Mouse (Mus musculus) MEL (cell line): ENCODE results near the gene Slc25a15. TPM values are rescaled to one million over a fixed set of nuclear protein-coding genes. Genes with fewer than 3 reads are reported as not detected.
A peak's percentile ranks its signal among the peaks of the same experiment; 100 is the strongest.

Experiments
- DNase-seq: peaks from one replicate; pipeline ENCODE4 v3.0.0; 2011; ENCODE audit warnings: low read depth, low spot score
- H3K27ac ChIP-seq: 2 replicates; pipeline ENCODE4 v1.5.1; 2012; ENCODE audit warnings: low read depth, mild to moderate bottlenecking, control low read depth, low read length, moderate library complexity; ENCODE audit not compliant: control insufficient read depth
- H3K27me3 ChIP-seq, 2 experiments: fragments of 150-350 bp in 1 of 2; sonication (generic) in 1 of 2; 2 replicates each; pipeline ENCODE4 v1.6.1; 2012; ENCODE audit warnings: low read length in 2 of 2, mild to moderate bottlenecking in 2 of 2, improper control_type of control experiment in 1 of 2, moderate library complexity in 1 of 2; ENCODE audit not compliant: insufficient read depth in 2 of 2, control insufficient read depth in 1 of 2
- H3K36me3 ChIP-seq, 2 experiments: 2 replicates each; pipeline ENCODE4 v1.6.1; 2012 to 2014; ENCODE audit warnings: low read length in 2 of 2, improper control_type of control experiment in 1 of 2, inconsistent platforms in 1 of 2, mild to moderate bottlenecking in 1 of 2; ENCODE audit not compliant: insufficient read depth in 2 of 2, control insufficient read depth in 1 of 2
- H3K4me1 ChIP-seq, 2 experiments: fragments of 150-350 bp in 1 of 2; sonication (generic) in 1 of 2; 2 replicates each; pipeline ENCODE4 v1.6.1; 2012; ENCODE audit warnings: low read length in 2 of 2, improper control_type of control experiment in 1 of 2, mild to moderate bottlenecking in 1 of 2; ENCODE audit not compliant: insufficient read depth in 2 of 2, control insufficient read depth in 1 of 2
- H3K4me3 ChIP-seq, 2 experiments: fragments of 150-350 bp in 1 of 2; sonication (generic) in 1 of 2; 2 replicates each; pipeline ENCODE4 v1.5.1; 2012; ENCODE audit warnings: low read depth in 2 of 2, low read length in 2 of 2, mild to moderate bottlenecking in 2 of 2, moderate library complexity in 2 of 2, control low read depth in 1 of 2, improper control_type of control experiment in 1 of 2; ENCODE audit not compliant: control insufficient read depth in 1 of 2, insufficient read depth in 1 of 2
- H3K79me2 ChIP-seq: 2 replicates; pipeline ENCODE4 v1.6.1; 2012; ENCODE audit warnings: mild to moderate bottlenecking, low read length, moderate library complexity; ENCODE audit not compliant: control insufficient read depth, poor library complexity, insufficient read depth
- H3K9ac ChIP-seq: 2 replicates; pipeline ENCODE4 v1.6.1; 2012; ENCODE audit warnings: low read depth, mild to moderate bottlenecking, control low read depth, low read length, moderate library complexity; ENCODE audit not compliant: control insufficient read depth, poor library complexity, severe bottlenecking
- H3K9me3 ChIP-seq: fragments of 150-350 bp; sonication (generic); replicated peaks from 2 replicates; pipeline ENCODE4 v1.6.1; 2012; ENCODE audit warnings: mild to moderate bottlenecking, low read length, improper control_type of control experiment, moderate library complexity; ENCODE audit not compliant: insufficient read depth
- EP300 ChIP-seq, 2 experiments: IDR thresholded peaks; 2 replicates each; pipeline ENCODE4 v1.6.1; 2011; ENCODE audit warnings: improper control_type of control experiment in 2 of 2, low read length in 2 of 2, low read depth in 1 of 2, mild to moderate bottlenecking in 1 of 2
- ETS1 ChIP-seq: IDR thresholded peaks from 2 replicates; pipeline ENCODE4 v1.6.1; 2012; ENCODE audit warnings: low read depth, mild to moderate bottlenecking, inconsistent platforms, low read length, improper control_type of control experiment, moderate library complexity
- GABPA ChIP-seq: IDR thresholded peaks from 2 replicates; pipeline ENCODE4 v1.6.1; 2012; ENCODE audit warnings: low read depth, mild to moderate bottlenecking, inconsistent platforms, low read length, improper control_type of control experiment, moderate library complexity
- GATA1 ChIP-seq: IDR thresholded peaks from 2 replicates; pipeline ENCODE4 v1.6.1; 2011; ENCODE audit warnings: low read depth, low read length, improper control_type of control experiment
- HCFC1 ChIP-seq: IDR thresholded peaks from 2 replicates; pipeline ENCODE4 v1.6.1; 2012; ENCODE audit warnings: low read depth, mild to moderate bottlenecking, inconsistent platforms, low read length, improper control_type of control experiment, moderate library complexity
- MXI1 ChIP-seq: IDR thresholded peaks from 2 replicates; pipeline ENCODE4 v1.6.1; 2011; ENCODE audit warnings: mild to moderate bottlenecking, low read depth, low read length, improper control_type of control experiment
- POLR2A ChIP-seq, 2 experiments: IDR thresholded peaks; 2 replicates each; pipeline ENCODE4 v1.6.1; 2011 to 2012; ENCODE audit warnings: low read length in 2 of 2, mild to moderate bottlenecking in 2 of 2, control low read depth in 1 of 2, improper control_type of control experiment in 1 of 2, low read depth in 1 of 2, moderate library complexity in 1 of 2; ENCODE audit not compliant: control insufficient read depth in 1 of 2, insufficient read depth in 1 of 2, poor library complexity in 1 of 2
- POLR2AphosphoS2 ChIP-seq: IDR thresholded peaks from 2 replicates; pipeline ENCODE4 v1.6.1; 2011; ENCODE audit warnings: low read length, improper control_type of control experiment
- SIN3A ChIP-seq: IDR thresholded peaks from 2 replicates; pipeline ENCODE4 v1.6.1; 2012; ENCODE audit warnings: low read length, improper control_type of control experiment, inconsistent platforms
- TAL1 ChIP-seq: IDR thresholded peaks from 2 replicates; pipeline ENCODE4 v1.6.1; 2012; ENCODE audit warnings: mild to moderate bottlenecking, inconsistent platforms, low read length, moderate library complexity, mixed read lengths
- UBTF ChIP-seq: IDR thresholded peaks from 2 replicates; pipeline ENCODE4 v1.6.1; 2012; ENCODE audit warnings: low read depth, mild to moderate bottlenecking, inconsistent platforms, low read length, improper control_type of control experiment, moderate library complexity, borderline replicate concordance; ENCODE audit not compliant: insufficient read depth
- USF1 ChIP-seq: IDR thresholded peaks from 2 replicates; pipeline ENCODE4 v1.6.1; 2014; ENCODE audit warnings: low read depth, mild to moderate bottlenecking, inconsistent platforms, low read length, improper control_type of control experiment, moderate library complexity
- USF2 ChIP-seq, 2 experiments: IDR thresholded peaks; 2 replicates each; pipeline ENCODE4 v1.6.1; 2011 to 2012; ENCODE audit warnings: improper control_type of control experiment in 2 of 2, low read length in 2 of 2, borderline replicate concordance in 1 of 2, inconsistent platforms in 1 of 2, low read depth in 1 of 2, mild to moderate bottlenecking in 1 of 2; ENCODE audit not compliant: insufficient read depth in 1 of 2
- ZNF384 ChIP-seq: IDR thresholded peaks from 2 replicates; pipeline ENCODE4 v1.6.1; 2012; ENCODE audit warnings: low read depth, mild to moderate bottlenecking, inconsistent platforms, low read length, improper control_type of control experiment
- polyA plus RNA-seq, 2 experiments: library from polyadenylated mRNA; stranded (reverse) in 1 of 2; unstranded in 1 of 2; fragments of >175 nt in 1 of 2; fragments of >200 nt in 1 of 2; gene quantifications; 2 replicates each; pipeline versions ENCODE4 v1.2.1 to v1.2.4; 2012; ENCODE audit warnings: low replicate concordance in 2 of 2, low read depth in 1 of 2; ENCODE audit not compliant: insufficient read length in 2 of 2, insufficient read depth in 1 of 2, missing spikeins in 1 of 2
- total RNA-seq: library from RNA; depleted of rRNA; stranded (reverse); fragments of 300-350 nt; gene quantifications from 2 replicates; pipeline ENCODE4 v1.2.3, GENCODE M21; 2012

Slc25a15 gene
- total and polyA plus RNA-seq, 3 experiments, result 11.4 to 21.7 TPM; not detected in 1

GRCm38 (mm10) chr8:22394471-22394870 is 3.9 kb downstream of the Slc25a15 start:
- no peaks in the 10 kb centered on the region for H3K9me3 ChIP-seq
- no peak overlapping the region for H3K27ac ChIP-seq
- DNase-seq, result no peak
- H3K9ac ChIP-seq, result no peak overlapping the region
- H3K4me3 ChIP-seq, result no peak overlapping the region
- TF ChIP-seq USF2 (IDR thresholded peaks at IDR 0.05; ENCODE audit: borderline replicate concordance in 1 of 2, insufficient read depth in 1 of 2, low read depth in 1 of 2, low read length in 2 of 2) (no peak), UBTF (no peak), EP300 (IDR thresholded peaks at IDR 0.05; ENCODE audit: low read depth in 1 of 2, low read length in 2 of 2) (peak in 1 of 2 experiments; percentile 30; a peak in 1 of 4 replicates), SIN3A (no peak), USF1 (no peak)
- peaks cover 0 to 13% of the 10 kb centered on the region in 2 experiments; a peak in 2 of 4 replicates for H3K36me3 ChIP-seq
- H3K27me3 ChIP-seq, result no peaks in the 10 kb centered on the region
- peaks cover 6% of the 10 kb centered on the region for H3K79me2 ChIP-seq
- peaks cover 5 to 6% of the 10 kb centered on the region in 2 experiments for H3K4me1 ChIP-seq

- Histone ChIP-seq H3K9me3 (no peaks in the 10 kb centered on the region), H3K79me2 (no peaks in the 10 kb centered on the region), H3K36me3 (peaks cover 0 to 7% of the 10 kb centered on the region in 2 experiments; a peak in 3 of 4 replicates), H3K27ac (no peak overlapping the region), H3K27me3 (no peaks in the 10 kb centered on the region), H3K9ac (no peak overlapping the region), H3K4me1 (peaks cover 2 to 5% of the 10 kb centered on the region in 2 experiments; a peak in 3 of 4 replicates), H3K4me3 (no peak overlapping the region)
- DNase-seq, result no peak
- no peak for TF ChIP-seq POLR2A (IDR thresholded peaks at IDR 0.05; ENCODE audit: control insufficient read depth in 1 of 2, insufficient read depth in 1 of 2, low read depth in 1 of 2, low read length in 2 of 2, poor library complexity in 1 of 2)
- no peak for TF ChIP-seq POLR2AphosphoS2
- no peak for TF ChIP-seq TAL1
- no peak for TF ChIP-seq GATA1
- TF ChIP-seq ETS1, result no peak
- TF ChIP-seq HCFC1, result no peak
- TF ChIP-seq GABPA, result no peak
- no peak for TF ChIP-seq MXI1
- no peak for TF ChIP-seq ZNF384
- TF ChIP-seq, all 39 proteins: peak for 0
These were observed 7.5 kb downstream of the Slc25a15 start for GRCm38 (mm10) chr8:22390766-22391463.
